ENCODE assay signal across 8 mouse cellular contexts in the genomic region with DNA sequence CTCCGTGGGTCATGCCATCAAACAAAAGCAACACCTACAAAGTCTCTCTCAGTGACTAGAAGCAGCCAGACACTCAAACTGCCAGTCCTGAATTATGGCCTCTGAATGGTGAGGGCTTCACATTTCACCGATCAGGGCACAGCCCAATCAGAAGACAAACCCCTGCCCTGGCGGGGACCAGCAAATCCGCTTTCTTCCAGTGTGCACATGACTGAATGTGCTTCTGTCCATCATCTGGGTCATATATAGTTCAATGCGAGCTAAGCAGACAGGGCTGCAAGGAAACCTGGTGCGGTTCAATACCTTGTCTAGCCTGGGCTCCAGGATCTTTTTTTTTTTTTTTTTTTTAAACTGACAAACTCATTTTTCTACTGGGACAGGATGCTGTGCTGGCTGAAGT.
DNase-seq lines count a peak whose midpoint lies in the region; ATAC-seq and TF ChIP-seq lines count a peak whose summit lies in the region.

No protein-coding gene starts in this region.

- TF ChIP-seq EP300 in stomach, postnatal 0 days (optimal IDR thresholded peaks at IDR 0.05) = no peak

- H3K9ac ChIP-seq in liver, embryonic 13.5 days = peak overlapping the region; percentile 71
- 0 out of 2 replicates have a peak overlapping the region, but pooled peaks have one; percentile 5 for H3K9ac ChIP-seq in stomach, postnatal 0 days (ENCODE audit: low read length)

- no peak for TF ChIP-seq CTCF in kidney, adult 2 months (conservative IDR thresholded peaks at IDR 0.05; ENCODE audit: insufficient read depth, insufficient read length, low read depth, low read length)
- no peak for TF ChIP-seq CTCF in stomach, postnatal 0 days (IDR thresholded peaks at IDR 0.05; ENCODE audit: low read depth)

- peaks cover 7% of the 10 kb centered on the region; the same call in 1 of the 2 replicates for H3K36me3 ChIP-seq in embryonic facial prominence, embryonic 10.5 days (replicated peaks)
- H3K36me3 ChIP-seq in kidney, adult 2 months (ENCODE audit: control insufficient read depth, insufficient read depth, low read length) = no peaks in the 10 kb centered on the region
- no peaks in the 10 kb centered on the region for H3K36me3 ChIP-seq in liver, embryonic 13.5 days
- H3K36me3 ChIP-seq in stomach, postnatal 0 days (ENCODE audit: control insufficient read depth, insufficient read depth, low read length) = no peaks in the 10 kb centered on the region

- H3K27me3 ChIP-seq in embryonic facial prominence, embryonic 10.5 days (replicated peaks; ENCODE audit: low read depth, poor library complexity, severe bottlenecking) = no peaks in the 10 kb centered on the region
- no peaks in the 10 kb centered on the region for H3K27me3 ChIP-seq in kidney, adult 2 months (replicated peaks; ENCODE audit: control insufficient read depth, insufficient read depth, low read length)
- no peaks in the 10 kb centered on the region for H3K27me3 ChIP-seq in liver, embryonic 13.5 days
- no peaks in the 10 kb centered on the region for H3K27me3 ChIP-seq in stomach, postnatal 0 days (ENCODE audit: control insufficient read depth, insufficient read depth, low read length)

- peaks cover 19% of the 10 kb centered on the region for H3K4me1 ChIP-seq in embryonic facial prominence, embryonic 10.5 days
- peaks cover 7% of the 10 kb centered on the region; the same call in 1 of the 2 replicates for H3K4me1 ChIP-seq in kidney, adult 2 months (ENCODE audit: control insufficient read depth, insufficient read depth, low read length)
- H3K4me1 ChIP-seq in liver, embryonic 13.5 days (replicated peaks) = peaks cover 21% of the 10 kb centered on the region
- H3K4me1 ChIP-seq in stomach, postnatal 0 days (replicated peaks; ENCODE audit: control insufficient read depth, insufficient read depth) = no peaks in the 10 kb centered on the region

- H3K4me2 ChIP-seq in liver, embryonic 13.5 days = peak overlapping the region; percentile 69
- peak overlapping the region; percentile 70 for H3K4me2 ChIP-seq in stomach, postnatal 0 days (replicated peaks; ENCODE audit: low read depth)

- peak; percentile 57 to 64 for DNase-seq in B cell, adult 2 months
- peak; percentile 74 for DNase-seq in adrenal gland, postnatal 10 days
- peak; percentile 92 for DNase-seq in embryonic facial prominence, embryonic 10.5 days (ENCODE audit: low spot score)
- DNase-seq in heart, adult 8-10 months (ENCODE audit: low spot score) = peak; percentile 46
- peak; percentile 59 for DNase-seq in kidney, adult 2 months
- peak; percentile 31 for DNase-seq in liver, embryonic 13.5 days
- DNase-seq in naive thymus-derived CD4-positive, alpha-beta T cell, adult 2 months (ENCODE audit: low read depth) = peak; percentile 49
- peak; percentile 73 for DNase-seq in stomach, postnatal 0 days (ENCODE audit: low spot score)

- no peaks in the 10 kb centered on the region for H3K9me3 ChIP-seq in embryonic facial prominence, embryonic 10.5 days
- no peaks in the 10 kb centered on the region for H3K9me3 ChIP-seq in liver, embryonic 13.5 days (replicated peaks)
- H3K9me3 ChIP-seq in stomach, postnatal 0 days (ENCODE audit: control insufficient read depth, low read length) = no peaks in the 10 kb centered on the region

- no peak for TF ChIP-seq POLR2A in kidney, adult 2 months (IDR thresholded peaks at IDR 0.05; ENCODE audit: low read depth, low read length)

- H3K4me3 ChIP-seq in embryonic facial prominence, embryonic 10.5 days = peak overlapping the region; percentile 66
- H3K4me3 ChIP-seq in kidney, adult 2 months (ENCODE audit: insufficient read depth, low read depth, low read length) = peak overlapping the region; percentile 44
- peak overlapping the region; percentile 59 for H3K4me3 ChIP-seq in liver, embryonic 13.5 days (replicated peaks)
- peak overlapping the region; percentile 40 for H3K4me3 ChIP-seq in stomach, postnatal 0 days (ENCODE audit: low read depth, low read length)

- peak overlapping the region; percentile 96 for H3K27ac ChIP-seq in embryonic facial prominence, embryonic 10.5 days (replicated peaks)
- peak overlapping the region; percentile 47; the same call in 1 of the 2 replicates for H3K27ac ChIP-seq in kidney, adult 2 months (ENCODE audit: insufficient read depth, low read depth, low read length)
- peak overlapping the region; percentile 77 for H3K27ac ChIP-seq in liver, embryonic 13.5 days
- peak overlapping the region; percentile 31 for H3K27ac ChIP-seq in stomach, postnatal 0 days (replicated peaks)

- 10% methylated on average over 6 of the region's 6 CpGs for WGBS in embryonic facial prominence, embryonic 10.5 days
- WGBS in kidney, adult 2 months = 15% methylated on average over 6 of the region's 6 CpGs
- 36% methylated on average over 6 of the region's 6 CpGs for WGBS in liver, embryonic 13.5 days (ENCODE audit: insufficient replicate concordance)
- WGBS in stomach, postnatal 0 days = 6% methylated on average over 6 of the region's 6 CpGs

- peak; percentile 84 for ATAC-seq in liver, embryonic 13.5 days (ENCODE audit: low read depth)
- peak; percentile 93 for ATAC-seq in stomach, postnatal 0 days (ENCODE audit: low FRiP score, low TSS enrichment)

Comparison
In these comparisons a context has a peak if more than half of its experiments do, and no peak if none do; other contexts are left out.
1. Peak in every context shown above with its lines: DNase-seq, ATAC-seq, H3K4me3 ChIP-seq and H3K27ac ChIP-seq.
2. DNase-seq: peak in every context shown above with its lines; median percentile 92 in embryonic facial prominence, embryonic 10.5 days; 74 in adrenal gland, postnatal 10 days; 73 in stomach, postnatal 0 days; 60 in B cell, adult 2 months; 59 in kidney, adult 2 months; 49 in naive thymus-derived CD4-positive, alpha-beta T cell, adult 2 months; 46 in heart, adult 8-10 months; 31 in liver, embryonic 13.5 days.
3. H3K27ac ChIP-seq: peak in every context shown above with its lines; median percentile 96 in embryonic facial prominence, embryonic 10.5 days; 77 in liver, embryonic 13.5 days; 47 in kidney, adult 2 months; 31 in stomach, postnatal 0 days.